Mouse (Mus musculus): ENCODE results near the gene Ak5.
A peak's percentile ranks its signal among the peaks of the same experiment; 100 is the strongest.

Gene Ak5

DNA sequence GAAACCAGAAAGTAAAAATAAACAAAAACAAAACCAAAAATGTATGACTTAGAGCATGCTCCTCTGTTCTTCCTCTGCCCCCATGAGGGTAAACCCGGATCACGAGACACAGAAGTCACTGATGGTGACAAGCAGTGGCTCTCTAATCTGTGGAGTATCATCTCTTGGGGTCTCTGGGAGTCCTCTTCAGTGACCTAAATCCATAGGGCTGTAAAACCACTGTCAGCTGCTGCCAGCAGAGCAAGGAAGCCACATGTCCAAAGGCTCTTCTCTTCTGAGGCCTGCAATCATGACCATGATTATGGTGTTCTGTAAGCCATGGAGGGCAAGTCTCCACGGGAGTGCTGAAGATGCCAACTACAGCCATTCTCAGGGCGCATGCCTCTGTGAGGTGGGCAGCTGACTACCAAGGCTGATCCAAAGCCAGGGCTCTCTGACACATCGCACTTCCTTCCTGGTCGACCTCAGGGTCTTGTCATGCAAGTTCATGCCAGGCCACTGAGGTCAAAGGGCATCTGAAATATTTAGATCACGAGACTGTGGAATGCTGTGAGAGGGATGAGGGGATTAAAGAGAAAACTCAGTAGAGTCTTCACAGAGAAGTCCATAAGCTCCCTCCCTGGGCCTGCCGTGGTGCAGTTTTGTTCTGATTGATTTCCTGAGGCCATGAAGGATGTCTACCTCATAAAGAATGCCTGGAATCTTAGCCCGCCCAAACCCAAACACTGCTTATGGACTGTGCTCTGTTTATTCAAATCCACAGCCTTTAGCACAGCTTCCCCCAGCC lies 99.5 kb downstream of the Ak5 start:
- peak; percentile 44 for DNase-seq (ENCODE audit: low read depth, low spot score)

DNA sequence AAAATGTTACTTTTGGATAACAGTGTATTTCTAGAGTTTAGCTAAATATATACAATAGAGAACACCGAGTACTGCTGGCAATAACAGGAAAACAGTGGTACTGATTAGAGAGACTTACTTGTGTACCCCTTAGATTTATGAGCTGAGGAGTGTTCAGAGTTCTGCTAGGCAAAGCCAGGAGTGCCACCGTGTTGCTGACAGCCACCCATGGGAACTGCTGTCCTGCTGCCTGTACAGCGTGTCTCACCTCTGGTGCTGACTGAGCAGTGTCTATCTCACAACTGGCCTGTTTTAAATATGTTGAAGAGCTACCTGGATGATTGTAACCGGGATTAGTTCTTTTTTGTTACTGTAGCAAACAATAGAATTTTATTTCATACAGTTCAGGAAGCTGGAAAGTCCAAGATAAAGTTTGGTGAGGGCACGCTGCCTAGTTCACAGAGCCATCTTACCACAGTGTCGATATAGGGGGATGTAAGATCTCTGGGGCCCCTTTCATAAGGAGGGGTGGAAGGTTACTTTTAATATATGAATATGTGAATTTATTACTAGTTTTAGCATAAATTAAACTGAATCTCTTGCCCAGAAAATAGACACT lies 103.5 kb downstream of the Ak5 start:
- no peak for DNase-seq (ENCODE audit: low read depth, low spot score)

DNA sequence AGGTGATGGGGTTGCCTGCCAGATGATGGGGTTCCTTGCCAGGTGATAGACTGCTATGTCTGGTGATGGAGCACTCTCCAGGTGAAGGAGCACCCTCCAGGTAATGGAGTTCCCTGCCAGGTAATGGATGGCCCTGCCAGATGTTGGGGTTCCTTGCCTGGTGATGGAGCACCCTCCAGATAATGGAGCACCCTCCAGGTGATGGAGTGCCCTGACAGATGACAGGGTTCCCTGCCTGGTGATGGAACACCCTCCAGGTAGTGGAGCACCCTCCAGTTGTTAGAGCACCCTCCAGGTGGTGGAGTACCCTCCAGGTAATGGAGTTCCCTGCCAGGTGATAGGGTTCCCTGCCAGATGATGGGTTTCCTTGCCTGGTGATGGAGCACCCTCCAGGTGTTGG lies 104.3 kb downstream of the Ak5 start:
- DNase-seq (ENCODE audit: low read depth, low spot score), result no peak

DNA sequence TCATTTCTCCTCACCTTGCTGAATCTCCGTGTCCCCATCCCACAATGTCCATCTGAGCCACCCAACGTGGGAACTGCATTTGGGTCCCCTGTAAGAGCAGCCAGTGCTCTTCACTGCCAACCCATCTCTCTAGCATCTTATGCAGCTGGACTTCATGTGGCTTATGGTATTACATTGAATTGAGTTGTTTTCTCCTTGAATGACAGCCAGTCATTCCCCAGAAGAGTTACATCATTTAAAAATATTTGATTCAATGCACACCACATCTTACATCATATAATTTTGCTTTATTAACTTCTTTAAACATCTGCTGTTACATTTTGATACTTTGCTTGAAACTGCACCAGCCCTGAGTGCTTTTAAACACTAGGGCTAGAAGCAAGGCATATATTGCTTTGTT lies 106.5 kb downstream of the Ak5 start:
- DNase-seq (ENCODE audit: low read depth, low spot score), result no peak

DNA sequence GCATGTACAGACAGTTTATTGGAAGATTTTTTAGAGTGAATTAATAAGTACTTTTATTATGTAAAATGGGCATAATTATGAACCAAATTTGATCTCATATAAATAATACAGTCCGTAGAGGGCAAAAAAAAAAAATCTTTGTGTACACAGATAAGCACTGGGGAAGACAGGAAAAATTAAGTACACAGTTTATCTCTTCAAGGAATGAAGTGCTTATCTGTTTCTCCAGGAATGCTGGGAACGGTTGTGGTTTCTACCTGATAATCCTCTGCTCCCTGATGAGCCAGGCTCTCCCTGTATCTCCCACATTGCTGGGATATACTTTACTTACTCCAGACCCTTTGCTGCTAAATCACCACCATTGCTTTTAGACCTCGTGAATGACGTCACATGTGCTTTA lies 108.9 kb downstream of the Ak5 start:
- no peak for DNase-seq (ENCODE audit: low read depth, low spot score)

DNA sequence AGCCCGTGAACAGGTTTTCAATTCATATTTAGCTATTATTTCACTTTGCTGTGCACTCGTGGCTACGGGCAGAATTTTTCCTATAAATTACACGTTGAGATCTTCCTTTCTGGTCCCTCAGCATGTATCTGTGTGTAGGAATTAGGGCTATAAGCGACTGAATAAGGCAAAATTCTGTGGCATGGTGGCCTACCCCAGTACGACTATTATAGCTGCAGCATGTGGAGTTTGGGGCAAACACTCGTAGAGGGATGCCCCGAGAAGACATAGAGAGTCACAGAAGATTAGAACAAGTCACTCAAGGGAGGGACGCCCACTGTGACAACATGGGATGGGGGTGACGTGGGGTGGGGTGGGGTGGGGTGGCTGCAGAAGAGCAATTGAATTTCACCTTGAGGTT lies 110.1 kb downstream of the Ak5 start:
- no peak for DNase-seq (ENCODE audit: low read depth, low spot score)

DNA sequence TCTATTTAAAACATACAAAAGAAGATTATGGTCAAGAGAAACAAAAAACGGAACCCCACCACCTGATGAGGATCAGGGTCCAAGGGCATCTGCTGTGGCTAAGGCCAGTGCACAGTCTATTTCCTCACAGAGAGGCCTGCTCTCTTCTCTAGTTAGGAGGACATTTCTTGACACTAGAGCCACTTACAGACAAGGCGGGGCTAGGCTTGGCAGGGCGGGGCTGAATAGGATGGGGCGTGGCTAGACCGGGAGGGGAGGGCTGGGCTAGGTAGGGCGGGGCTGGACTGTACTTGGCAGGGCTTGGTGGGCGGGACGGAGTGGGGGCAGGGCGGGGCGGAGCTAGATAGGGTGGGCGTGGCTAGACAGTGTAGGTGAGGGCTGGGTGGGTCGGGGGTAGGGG lies 110.5 kb downstream of the Ak5 start:
- no peak for DNase-seq (ENCODE audit: low read depth, low spot score)

DNA sequence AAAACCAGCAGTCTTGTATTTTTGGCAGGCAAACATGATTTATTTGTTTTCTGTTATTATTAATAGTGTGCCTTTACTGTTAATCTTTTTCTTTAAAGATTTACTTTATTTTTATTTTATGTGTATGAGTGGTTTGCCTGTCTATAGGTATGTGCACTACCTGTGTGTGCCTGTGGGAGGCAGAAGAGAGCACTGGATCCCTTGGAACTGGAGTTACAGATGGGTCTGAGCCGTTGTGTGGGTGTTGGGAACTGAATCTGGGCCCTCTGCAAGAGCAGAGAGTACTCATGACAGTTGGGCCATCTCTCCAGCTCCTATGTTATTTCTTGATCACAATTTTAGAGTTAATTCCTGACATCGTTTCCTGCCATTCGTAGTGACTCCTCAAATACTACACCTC lies 111.2 kb downstream of the Ak5 start:
- no peak for DNase-seq (ENCODE audit: low read depth, low spot score)

DNA sequence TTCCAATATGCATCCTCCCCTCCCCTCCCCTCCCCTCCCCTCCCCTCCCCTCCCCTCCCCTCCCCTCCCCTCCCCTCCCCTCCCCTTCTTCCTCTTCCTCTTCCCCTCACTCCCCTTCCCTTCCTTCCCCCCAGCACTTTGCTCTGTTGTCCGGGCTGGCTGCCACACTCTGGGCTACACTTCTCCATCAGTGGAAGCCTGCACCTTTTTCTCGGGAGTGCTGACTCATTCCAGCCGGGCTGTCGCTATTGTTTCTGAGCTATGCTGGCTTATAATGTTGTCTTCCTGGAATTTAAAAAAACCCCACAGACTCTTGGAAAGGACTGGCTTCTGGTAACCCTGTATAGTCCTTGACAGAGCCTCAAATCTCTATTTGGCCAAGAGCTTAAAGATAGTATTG lies 111.7 kb downstream of the Ak5 start:
- DNase-seq (ENCODE audit: low read depth, low spot score), result no peak

DNA sequence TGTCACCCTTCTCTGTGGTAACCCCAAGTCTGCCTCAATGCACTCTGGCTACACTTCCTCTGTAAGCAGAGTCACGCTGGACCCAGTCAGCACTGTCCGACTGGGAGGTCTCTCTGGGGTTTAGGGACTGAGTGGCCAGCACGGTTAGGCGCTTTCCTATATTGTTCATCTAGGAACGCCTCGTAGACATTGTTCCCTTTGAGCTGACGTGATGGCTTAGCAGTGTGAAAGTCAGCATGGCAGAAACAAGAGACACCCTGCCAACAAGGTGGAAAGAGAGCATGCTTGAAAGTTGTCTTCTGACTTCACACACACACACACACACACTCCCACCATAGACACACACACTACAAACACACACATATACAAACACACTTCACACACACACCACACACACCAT lies 112.9 kb downstream of the Ak5 start:
- no peak for DNase-seq (ENCODE audit: low read depth, low spot score)

DNA sequence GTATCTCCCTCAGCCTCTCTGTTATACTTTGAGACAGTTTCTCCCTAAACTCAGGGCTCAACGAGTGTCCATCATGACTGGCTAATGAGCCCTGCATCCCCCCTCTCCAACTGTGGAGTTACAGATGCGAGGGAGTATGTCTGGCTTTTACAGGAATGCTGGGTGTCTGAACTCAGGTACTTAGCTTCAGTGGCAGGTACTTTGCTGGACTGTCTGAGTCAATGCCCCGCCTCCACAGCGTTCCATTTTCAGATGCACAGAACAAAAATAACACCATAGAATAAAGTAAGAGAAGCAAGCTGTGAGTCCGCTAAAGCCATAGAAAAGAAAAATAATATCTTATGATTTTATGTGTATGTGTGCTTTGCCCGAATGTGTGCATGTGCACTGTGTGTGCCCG lies 113.8 kb downstream of the Ak5 start:
- DNase-seq (ENCODE audit: low read depth, low spot score), result no peak

DNA sequence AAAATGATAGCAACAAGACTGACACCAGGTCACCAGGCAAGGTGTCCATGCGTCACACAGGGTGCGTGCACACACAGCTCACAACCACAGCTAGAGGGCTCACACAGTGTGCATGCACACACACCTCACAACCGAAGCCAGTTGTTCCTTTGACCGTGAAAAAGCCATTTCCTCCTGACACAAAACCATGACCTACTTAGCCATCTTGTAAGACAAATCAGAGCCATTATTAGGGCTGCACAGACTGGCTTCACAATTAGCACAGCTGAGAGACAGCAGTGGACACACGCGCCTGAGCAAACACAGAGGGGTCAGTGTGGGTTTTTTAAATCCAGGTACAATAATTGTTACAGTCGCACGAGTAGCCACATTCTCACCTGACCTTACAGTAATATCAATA lies 115.5 kb downstream of the Ak5 start:
- no peak for DNase-seq (ENCODE audit: low read depth, low spot score)

DNA sequence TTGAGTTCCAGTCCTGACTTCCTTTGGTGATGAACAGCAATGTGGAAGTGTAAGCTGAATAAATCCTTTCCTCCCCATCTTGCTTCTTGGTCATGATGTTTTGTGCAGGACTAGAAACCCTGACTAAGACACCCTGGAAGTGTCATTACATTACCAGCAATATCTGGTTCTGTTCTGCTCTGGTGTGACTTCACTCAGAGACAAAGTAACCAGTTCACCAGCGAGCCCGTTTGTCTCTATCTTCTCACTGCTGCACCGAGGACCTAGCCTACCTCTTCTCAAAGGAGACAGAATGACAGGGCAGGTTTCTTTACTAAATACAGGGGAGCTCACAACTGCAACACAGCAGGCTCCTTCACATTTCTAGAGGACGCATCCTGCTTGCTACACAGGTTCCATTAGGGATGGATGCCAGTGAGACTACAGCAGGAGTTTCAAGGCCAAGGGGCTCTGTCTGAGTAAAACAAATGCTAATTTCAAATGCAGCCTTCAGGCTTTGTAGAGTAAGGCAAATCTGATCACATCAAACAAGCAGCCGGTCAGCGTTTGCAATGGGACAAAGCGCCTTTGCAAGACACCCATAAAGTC lies 117.5 kb downstream of the Ak5 start:
- no peak for DNase-seq (ENCODE audit: low read depth, low spot score)

DNA sequence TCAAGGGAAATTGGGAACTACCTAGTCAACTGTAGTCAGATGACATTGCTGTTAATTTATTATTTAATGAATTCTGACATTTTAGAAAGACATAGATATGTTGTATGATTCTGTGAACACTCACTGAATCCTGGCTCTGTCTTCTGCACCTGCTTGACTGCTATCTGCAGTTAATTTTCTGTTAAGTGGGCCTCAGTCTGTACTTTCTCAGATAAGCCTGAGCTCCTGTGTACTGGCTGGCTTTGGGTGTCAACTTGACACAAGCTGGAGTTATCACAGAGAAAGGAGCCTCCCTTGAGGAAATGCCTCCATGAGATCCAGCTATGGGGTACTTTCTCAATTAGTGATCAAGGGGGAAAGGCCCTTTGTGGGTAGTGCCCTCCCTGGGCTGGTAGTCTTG lies 118.1 kb downstream of the Ak5 start:
- DNase-seq (ENCODE audit: low read depth, low spot score), result no peak

DNA sequence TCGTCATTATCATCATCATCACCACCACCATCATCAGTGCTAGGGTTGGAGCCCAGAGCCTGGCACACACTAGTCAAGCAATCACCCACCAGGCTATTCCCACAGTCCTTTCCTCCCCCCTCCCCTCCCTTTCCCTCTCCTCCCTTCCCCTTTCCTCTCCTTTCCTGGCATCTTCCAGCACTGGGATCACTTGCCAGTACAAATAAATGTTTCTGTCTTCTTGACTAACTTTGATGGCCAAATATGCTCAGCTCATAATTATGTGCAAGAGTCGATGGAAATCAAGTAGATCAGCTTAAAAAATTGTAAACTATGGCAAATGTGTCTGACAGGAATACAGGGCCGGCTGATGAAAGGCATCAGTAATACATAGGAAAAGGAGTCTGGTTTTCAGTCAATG lies 123.2 kb downstream of the Ak5 start:
- no peak for DNase-seq (ENCODE audit: low read depth, low spot score)

DNA sequence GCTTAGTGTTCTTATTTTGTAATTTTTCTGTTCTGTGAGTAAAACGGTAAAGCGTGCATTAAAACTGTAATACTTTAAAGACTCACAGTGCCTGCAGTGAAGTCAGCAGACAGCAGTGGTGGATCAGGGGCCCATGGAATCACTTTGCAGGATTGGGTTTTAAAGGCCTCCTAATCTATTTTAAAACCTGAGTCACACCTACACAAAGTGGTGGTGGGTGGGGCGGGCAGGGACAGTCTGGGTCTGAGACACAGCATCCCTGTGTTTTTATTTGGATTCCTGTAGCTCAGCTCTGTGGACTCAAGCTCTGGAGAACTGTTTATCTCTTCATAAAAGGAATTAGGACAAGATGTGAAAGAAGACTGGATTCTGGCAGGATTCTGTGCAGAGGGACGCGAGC lies 125.9 kb downstream of the Ak5 start:
- no peak for DNase-seq (ENCODE audit: low read depth, low spot score)

DNA sequence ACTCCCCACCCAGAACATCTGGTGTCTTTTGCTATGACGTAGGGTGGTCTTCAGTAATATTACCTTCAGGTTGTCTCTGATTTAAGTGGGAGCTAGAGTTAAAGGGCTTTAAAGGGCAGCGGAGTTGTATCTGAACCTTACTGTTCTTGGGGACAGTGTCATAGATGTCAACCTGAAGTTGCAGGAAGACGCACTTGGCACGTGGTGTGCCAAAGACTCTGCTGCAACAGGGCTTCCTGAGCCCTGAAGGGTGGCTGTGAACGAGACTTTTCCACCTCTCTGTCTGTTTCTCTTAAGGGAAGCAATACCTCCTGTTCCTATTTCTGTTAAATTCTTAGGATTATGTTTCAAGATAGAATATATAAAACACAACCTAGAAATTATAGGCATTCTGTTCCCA lies 137.8 kb downstream of the Ak5 start:
- no peak for DNase-seq (ENCODE audit: low read depth, low spot score)

DNA sequence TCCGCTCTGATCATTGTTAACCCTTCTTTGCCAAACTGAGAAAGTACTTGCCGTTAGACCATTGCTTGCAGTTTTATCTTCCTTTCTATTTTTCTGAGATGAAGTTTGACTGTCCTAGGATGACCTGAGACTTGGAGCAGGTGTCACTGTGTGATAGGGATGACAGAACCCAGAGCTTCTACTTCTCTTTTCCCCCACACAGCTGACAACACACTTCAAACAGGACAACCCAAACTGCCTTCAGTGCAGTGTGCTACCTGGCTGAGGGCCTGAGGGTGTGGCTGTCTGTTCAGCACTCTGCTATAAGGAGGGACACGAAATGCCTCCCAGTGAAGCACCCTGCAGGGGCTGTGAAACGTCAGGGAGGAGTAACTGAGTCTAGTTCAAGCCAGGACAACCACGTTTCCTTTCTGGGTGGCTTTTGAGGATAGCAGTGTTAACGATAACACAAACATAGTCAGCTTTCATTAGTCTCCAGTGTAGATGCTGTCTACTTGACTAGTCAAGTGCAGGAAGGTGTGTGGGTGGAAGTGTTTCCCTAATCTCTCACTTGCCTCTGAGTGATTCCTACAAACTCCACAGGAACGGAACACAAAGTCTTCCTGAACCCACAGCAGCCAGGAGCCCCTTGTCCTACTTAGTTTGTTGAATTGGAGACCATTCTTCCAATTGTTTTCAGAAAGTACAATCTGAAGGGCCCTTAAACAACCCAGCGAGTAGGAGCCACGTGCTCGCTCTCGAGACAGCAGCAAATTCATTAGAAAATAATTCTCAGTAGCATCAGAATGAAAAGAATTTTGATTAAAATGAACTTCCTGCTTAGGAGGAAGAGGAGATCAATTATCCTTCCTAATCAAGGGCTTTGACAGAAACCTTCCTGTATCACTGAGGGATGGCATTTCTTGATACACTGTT lies 138.8 kb downstream of the Ak5 start:
- no peak for DNase-seq (ENCODE audit: low read depth, low spot score)

DNA sequence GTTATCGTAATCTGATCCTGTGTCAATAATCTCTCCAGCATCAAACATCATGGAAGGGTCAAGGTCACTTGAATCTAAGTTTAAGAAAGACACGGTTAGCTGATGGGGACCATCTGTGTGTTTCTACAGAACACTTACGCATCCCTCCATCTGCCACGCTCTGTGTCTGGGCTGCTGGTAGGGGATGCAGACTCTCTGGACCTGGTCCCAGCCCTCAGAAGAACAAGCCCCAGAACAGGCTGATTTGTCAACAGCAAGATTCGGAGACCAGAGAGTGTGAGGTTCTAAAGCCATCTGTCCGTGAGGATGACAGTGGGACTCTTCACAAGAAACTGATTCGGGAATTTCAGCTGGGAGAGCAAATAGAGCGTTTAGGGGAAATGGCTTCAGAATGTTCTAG lies 141.4 kb downstream of the Ak5 start:
- DNase-seq (ENCODE audit: low read depth, low spot score), result no peak

DNA sequence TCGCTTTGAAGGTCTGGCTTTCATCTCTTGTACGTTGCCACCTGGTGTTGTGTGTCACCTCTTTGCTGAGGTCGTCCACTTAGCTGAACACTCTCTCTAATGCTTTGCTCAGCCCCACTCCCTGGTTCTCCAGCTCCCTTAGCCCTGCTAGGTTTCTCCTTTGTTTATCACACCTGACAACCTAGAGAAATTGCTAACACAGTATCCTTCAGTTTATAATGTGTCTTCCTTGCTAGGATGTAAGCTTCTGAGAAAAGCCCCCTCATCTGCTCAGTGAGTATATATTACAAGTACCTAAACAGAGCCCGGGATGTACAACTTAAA lies 144.9 kb downstream of the Ak5 start:
- DNase-seq (ENCODE audit: low read depth, low spot score), result no peak

DNA sequence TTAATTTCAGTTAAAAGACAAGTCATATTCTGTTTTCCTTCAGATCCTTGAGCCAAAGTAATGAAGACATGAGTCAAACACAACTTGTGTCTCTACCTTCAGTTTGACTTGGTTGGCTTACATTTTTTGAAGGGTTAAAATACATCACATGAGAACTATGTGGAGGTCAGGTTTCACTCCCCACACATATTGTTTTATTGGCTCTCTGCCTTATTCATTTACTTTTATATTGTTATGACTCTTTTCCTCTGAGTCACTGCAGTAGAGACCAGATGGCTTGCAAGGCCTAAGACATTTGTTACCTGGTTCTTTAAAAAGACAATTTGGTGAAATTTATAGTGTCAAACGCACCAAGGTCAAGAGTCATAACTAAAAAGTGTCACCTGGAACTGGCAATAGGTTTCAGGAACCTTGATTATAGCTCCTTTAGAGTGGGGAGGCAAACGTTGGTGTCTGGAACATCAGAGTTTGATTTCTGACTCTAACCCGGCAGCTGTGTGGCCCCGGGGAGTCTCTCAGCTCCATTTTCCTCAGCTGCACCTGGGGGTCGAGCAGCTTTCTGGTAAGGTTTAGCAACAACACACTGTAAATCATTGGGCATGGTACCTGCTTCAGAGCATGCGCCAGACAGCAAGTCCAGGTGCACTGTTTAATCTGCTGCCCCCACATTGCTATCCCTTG lies 145.4 kb downstream of the Ak5 start:
- no peak for DNase-seq (ENCODE audit: low read depth, low spot score)

DNA sequence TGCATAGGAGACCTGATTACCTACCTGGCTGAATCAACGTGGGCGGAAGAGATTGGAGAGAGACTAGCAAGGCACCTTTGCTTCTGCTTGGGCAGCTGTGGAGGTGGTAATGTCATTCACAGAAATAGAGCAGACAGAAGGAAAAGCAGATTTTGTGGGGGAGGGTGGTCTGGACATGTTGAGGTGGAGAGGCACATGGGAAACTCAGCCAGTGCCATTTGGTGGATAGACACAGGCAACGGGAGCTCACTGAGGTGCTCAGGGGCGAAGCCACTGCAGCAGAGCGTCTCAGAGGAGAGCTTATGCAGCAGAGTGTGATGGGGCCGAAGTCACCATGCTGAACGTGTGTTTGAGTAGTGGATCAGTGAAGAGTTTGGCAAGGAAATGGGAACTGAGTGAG lies 147.1 kb downstream of the Ak5 start:
- no peak for DNase-seq (ENCODE audit: low read depth, low spot score)
